Mouse (Mus musculus) thymus, adult 2 months (tissue): ENCODE measurements around the gene Apoe.

Experiments used
- CTCF ChIP-seq: fragments of 200-500 bp; IDR thresholded peaks from 2 replicates; pipeline ENCODE4 v1.5.1; 2012; ENCODE audit warnings: mild to moderate bottlenecking, control low read depth, low read length, moderate library complexity, borderline replicate concordance; ENCODE audit not compliant: control insufficient read depth, poor library complexity, insufficient read depth; ENCODE audit errors: extremely low read depth
- POLR2A ChIP-seq: fragments of 200-500 bp; IDR thresholded peaks from 2 replicates; pipeline ENCODE4 v1.6.1; 2012; ENCODE audit warnings: mild to moderate bottlenecking, low read length, control low read depth, moderate library complexity; ENCODE audit not compliant: control insufficient read depth, poor library complexity, insufficient read depth; ENCODE audit errors: extremely low read depth

DNA sequence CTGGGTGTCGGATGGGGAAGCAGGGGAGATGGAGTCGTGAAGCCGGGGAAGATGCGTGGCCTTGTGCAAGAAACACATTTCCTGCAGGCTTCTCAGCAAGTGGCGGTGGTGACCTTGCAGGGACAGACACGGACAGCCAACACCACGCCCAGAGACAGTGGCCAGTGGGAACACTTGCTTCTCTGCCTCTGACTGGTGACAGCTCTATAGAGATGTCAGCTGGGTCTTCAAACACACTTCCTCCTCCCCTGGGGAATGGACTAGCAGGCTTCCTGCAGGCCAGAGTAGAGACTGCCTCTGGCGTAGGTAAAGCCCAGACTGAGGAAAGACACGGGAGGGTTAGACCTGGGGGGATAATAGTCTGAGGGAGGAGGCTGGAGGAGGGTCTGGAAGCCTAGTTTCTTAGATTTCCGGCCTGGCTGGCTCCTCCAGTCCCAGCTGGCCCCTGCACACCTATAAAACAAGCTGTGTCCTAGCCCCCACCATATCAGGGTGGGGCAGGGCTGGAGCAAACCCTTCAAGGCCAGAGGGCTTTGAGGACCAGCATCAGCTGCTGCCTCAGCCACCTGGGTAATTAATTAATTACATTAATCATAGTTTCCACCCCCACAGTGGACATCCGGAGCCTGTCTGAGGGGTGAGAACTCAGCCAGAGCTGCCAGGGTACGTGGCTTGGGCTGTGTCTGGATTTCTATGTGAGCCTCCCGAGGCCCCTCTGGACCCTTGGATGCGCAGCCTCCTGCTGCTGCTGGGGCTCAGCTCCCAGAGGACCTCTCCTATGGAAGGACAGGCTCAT is 45.8 kb upstream of the Apoe start:
- TF ChIP-seq CTCF = no peak
- TF ChIP-seq POLR2A = no peak
